Mouse (Mus musculus) olfactory bulb, adult 2 months (tissue): Measurements from ENCODE around the gene Slc25a18.

ENCODE experiments used
- CTCF ChIP-seq: fragments of 200-500 bp; IDR thresholded peaks from 2 replicates; pipeline ENCODE4 v1.5.1; 2012; ENCODE audit warnings: low read depth, mild to moderate bottlenecking, low read length, moderate library complexity; ENCODE audit not compliant: insufficient read depth
- POLR2A ChIP-seq: fragments of 200-500 bp; IDR thresholded peaks from 2 replicates; pipeline ENCODE4 v1.6.1; 2012; ENCODE audit warnings: mild to moderate bottlenecking, low read depth, low read length, moderate library complexity; ENCODE audit not compliant: insufficient read depth

GRCm38 (mm10) chr6:120832097-120832496 is 58.7 kb downstream of the Slc25a18 start:
- no peak for TF ChIP-seq POLR2A
- TF ChIP-seq CTCF, result no peak
